Mouse (Mus musculus) megakaryocyte-erythroid progenitor cell, adult 5-6 weeks (primary cell): ENCODE results near the gene Usp18. TPM values are rescaled to one million over a fixed set of nuclear protein-coding genes. Genes with fewer than 3 reads are reported as not detected.

Experiments
- ATAC-seq: replicated peaks from 2 replicates; pipeline ENCODE4 v1.8.0; 2016; ENCODE audit warnings: mild to moderate bottlenecking, inconsistent platforms; ENCODE audit not compliant: severe bottlenecking, poor library complexity, low FRiP score, low TSS enrichment
- total RNA-seq, 2 experiments: library from RNA; stranded (forward) in 1 of 2; stranded (reverse) in 1 of 2; fragments of 200-1000, 215-1000 nt in 1 of 2; fragments of >200 nt in 1 of 2; fragmentation: Nextera tagmentation in 1 of 2; gene quantifications; 2 replicates each; pipeline ENCODE4 v1.2.3; 2014 to 2017

The Usp18 gene
- 5.2 and 7.0 TPM in 2 replicates for total RNA-seq (2014; fragmentation: Nextera tagmentation)
- 2.3 and 7.3 TPM in 2 replicates for total RNA-seq (2017)

GRCm38 (mm10) chr6:121245127-121246036 is at the start of gene Usp18:
Usp18 (plus strand) TSS chr6:121245906.
- peak; percentile 91 for ATAC-seq

GRCm38 (mm10) chr6:121197807-121198365 is 47.8 kb upstream of the Usp18 start:
- ATAC-seq, result no peak

GRCm38 (mm10) chr6:121200458-121200857 is 45.2 kb upstream of the Usp18 start:
- no peak for ATAC-seq

- ATAC-seq, result no peak
Measured at GRCm38 (mm10) chr6:121202026-121202425, 43.7 kb upstream of the Usp18 start.

- ATAC-seq, result no peak
Measured at GRCm38 (mm10) chr6:121206481-121206880, 39.2 kb upstream of the Usp18 start.

GRCm38 (mm10) chr6:121209584-121209983 is 36.1 kb upstream of the Usp18 start:
- no peak for ATAC-seq

- peak; percentile 78 for ATAC-seq
Measured at GRCm38 (mm10) chr6:121210149-121210925, 35.4 kb upstream of the Usp18 start, which contains the start of gene Tuba8. Tuba8 (plus strand) TSS chr6:121210696.

GRCm38 (mm10) chr6:121210926-121211289 is 34.8 kb upstream of the Usp18 start:
- no peak; the same call in 1 of the 2 replicates for ATAC-seq

- no peak for ATAC-seq
Measured at GRCm38 (mm10) chr6:121211743-121212142, 34.0 kb upstream of the Usp18 start.

GRCm38 (mm10) chr6:121212988-121213387 is 32.7 kb upstream of the Usp18 start:
- no peak for ATAC-seq

- no peak for ATAC-seq
Measured at GRCm38 (mm10) chr6:121214221-121214620, 31.5 kb upstream of the Usp18 start.

GRCm38 (mm10) chr6:121214667-121215330 is 30.9 kb upstream of the Usp18 start:
- peak; percentile 23 for ATAC-seq

- ATAC-seq, result no peak
Measured at GRCm38 (mm10) chr6:121215336-121215735, 30.4 kb upstream of the Usp18 start.

GRCm38 (mm10) chr6:121215896-121216295 is 29.8 kb upstream of the Usp18 start:
- ATAC-seq, result no peak

GRCm38 (mm10) chr6:121216589-121217255 is 29.0 kb upstream of the Usp18 start:
- no peak for ATAC-seq

- no peak for ATAC-seq
Measured at GRCm38 (mm10) chr6:121218002-121218401, 27.7 kb upstream of the Usp18 start.

- no peak for ATAC-seq
Measured at GRCm38 (mm10) chr6:121219406-121219805, 26.3 kb upstream of the Usp18 start.

- no peak for ATAC-seq
Measured at GRCm38 (mm10) chr6:121220181-121220580, 25.5 kb upstream of the Usp18 start.
